Mouse (Mus musculus) A20 (cell line): ENCODE results near the gene 1700001C19Rik.

Experiments used
- DNase-seq: peaks from one replicate; pipeline ENCODE4 v3.0.0-alpha.2; 2011; ENCODE audit warnings: low read depth, low spot score

Gene 1700001C19Rik

DNA sequence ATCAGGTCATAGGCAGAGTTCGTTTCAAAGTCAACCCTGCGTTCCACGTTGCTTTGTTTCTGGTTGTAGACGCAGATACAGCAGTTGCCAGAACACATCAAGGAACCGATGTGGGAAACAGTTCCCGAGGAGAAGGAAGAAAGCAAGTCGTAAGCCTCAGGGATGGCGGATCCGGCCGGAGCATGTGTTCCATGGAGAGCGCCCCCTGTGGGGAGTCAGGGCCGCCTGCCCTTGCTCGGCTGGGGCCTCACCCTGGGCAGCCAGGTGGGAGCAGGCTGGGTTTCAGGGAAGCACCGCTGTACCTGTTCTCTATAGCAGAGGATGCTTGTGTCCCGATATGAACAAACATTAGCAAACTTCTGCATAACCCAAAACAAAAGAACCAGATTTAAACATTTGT is 59.0 kb downstream of the 1700001C19Rik start:
- no peak for DNase-seq

GRCm38 (mm10) chr17:47376779-47377280 is 60.3 kb downstream of the 1700001C19Rik start:
- no peak for DNase-seq

DNA sequence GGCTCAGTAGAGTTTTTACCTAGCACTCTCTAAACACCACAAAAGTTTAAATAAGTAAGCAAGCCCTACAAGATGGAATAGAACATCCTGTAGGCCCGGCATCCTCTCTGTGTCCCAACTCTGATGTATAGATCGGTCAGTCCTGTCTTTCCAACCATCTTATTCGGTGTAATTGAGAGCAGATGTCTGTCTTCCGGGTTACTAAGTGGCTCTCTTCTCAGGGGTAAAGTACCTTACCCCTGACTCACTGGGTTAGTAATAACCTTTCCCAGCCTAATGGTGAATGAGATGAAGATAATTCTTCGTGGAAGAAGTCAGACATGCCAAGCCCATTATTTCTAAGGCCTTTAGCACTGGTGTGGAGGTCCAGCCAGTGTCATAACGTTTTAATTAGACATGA is 63.2 kb downstream of the 1700001C19Rik start:
- DNase-seq, result no peak

DNA sequence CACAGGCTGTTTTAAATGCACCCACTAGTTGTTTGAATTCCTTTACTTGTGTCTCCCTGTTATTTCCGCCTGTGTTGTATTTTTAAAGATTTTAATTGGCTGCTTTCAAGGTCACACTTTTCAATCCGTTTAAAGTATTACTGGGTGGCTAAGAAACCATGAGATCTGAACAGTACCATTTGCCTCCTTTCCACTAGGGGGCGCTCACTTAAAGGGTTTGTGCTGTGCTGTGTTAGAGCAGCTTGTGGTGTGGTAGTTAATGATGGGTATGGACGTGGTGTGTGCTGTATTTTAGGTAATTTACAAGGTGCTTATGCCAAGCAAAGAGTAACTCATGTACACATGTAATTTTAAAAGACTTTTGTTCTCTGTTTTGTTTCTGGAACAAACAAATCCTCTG is 65.7 kb downstream of the 1700001C19Rik start:
- DNase-seq, result peak; percentile 80

- DNase-seq, result no peak
Observed at GRCm38 (mm10) chr17:47369087-47369443, 68.1 kb downstream of the 1700001C19Rik start.

DNA sequence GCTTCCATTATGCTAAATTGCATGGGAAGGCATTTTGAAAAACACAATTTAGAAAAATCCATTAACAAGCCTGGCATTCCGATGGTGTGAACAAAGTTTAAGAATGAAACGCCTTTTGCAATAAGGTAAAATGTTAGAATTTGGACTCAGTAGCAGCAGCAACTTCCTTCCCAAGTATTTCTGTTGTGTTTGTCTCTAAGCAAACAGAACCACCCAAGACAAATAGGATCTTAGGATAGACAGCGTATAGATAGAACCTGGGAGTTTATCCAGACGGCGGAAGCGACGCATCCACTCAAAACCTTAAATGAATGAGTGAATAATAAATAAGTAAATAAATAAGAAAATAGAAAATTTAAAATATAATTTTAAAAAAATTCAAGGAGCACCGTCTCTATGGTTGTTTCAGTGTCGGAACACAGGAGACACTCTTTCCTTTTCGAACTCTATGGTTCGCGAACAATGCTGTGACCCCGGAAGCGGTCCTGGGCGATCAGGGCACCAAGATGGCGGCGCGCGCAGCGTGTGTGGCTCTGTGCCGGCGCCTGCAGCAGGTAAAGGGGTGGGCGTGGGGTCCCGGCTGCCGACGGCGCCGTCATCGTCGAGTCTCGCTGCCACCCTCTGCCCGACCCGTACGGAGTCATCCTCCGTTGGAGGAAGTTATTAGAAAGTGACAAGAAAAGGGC is 68.6 kb downstream of the 1700001C19Rik start, which contains the start of gene Mrps10:
TSS of gene Mrps10 (plus strand) at position 487 of the 686 bp plus-strand sequence.
- DNase-seq, result peak; percentile 93
